Comparison of ENCODE assay signal across 8 mouse cellular contexts in the genomic region with DNA sequence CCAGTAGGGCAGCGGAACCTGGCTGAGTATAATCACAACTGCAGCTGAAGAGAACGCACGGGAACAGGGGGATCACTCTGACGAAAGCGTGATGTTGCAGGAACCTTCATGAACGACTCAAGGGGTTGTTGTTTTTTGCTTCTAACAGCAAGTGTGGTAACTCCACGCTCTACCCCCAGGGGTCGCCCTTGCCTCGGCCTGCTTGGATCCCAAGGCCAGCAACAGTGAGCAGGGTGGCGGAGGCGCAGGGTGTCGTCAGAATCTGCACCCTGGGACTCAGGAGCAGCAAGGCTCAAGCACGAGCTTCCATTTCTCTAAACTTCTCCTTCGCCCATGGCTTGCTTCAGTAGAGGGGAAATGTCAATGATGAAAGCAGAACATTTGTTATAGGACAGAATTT. TPM values are rescaled to one million over a fixed set of nuclear protein-coding genes. Genes with fewer than 3 reads are reported as not detected.
A peak's percentile ranks its signal among the peaks of the same experiment; 100 is the strongest.
DNase-seq lines count a peak whose midpoint lies in the region; ATAC-seq and TF ChIP-seq lines count a peak whose summit lies in the region.
"Had no signal": no experiment of that assay in that cellular context is flagged by ENCODE, and none has a peak within 500 bp of the region (broad histone marks: within the 10 kb centered on the region; RNA-seq: fewer than 3 reads in every experiment).

No protein-coding gene starts in this region.

- no peaks in the 10 kb centered on the region for H3K9me3 ChIP-seq in forebrain, embryonic 11.5 days (ENCODE audit: control insufficient read depth, low read length)
- no peaks in the 10 kb centered on the region for H3K9me3 ChIP-seq in midbrain, embryonic 10.5 days (replicated peaks)
- H3K9me3 ChIP-seq: limb, embryonic 15.5 days had no signal

- DNase-seq in MN1 (ENCODE audit: low spot score): peak; percentile 76
- DNase-seq in brain, embryonic 14.5 days (ENCODE audit: low read depth): peak; percentile 85
- peak; percentile 91 for DNase-seq in forebrain, embryonic 11.5 days (ENCODE audit: low spot score)
- DNase-seq in heart, postnatal 14 days: peak; percentile 91 to 94
- DNase-seq in layer of hippocampus, postnatal 36 days: peak; percentile 80 to 82
- DNase-seq in midbrain, embryonic 10.5 days (ENCODE audit: low spot score): peak; percentile 75
- peak; percentile 76 for DNase-seq in skeletal muscle tissue, adult 2 months (ENCODE audit: low read depth, low spot score)

- H3K4me1 ChIP-seq in forebrain, embryonic 11.5 days (replicated peaks; ENCODE audit: control insufficient read depth, insufficient read depth, low read length): peaks cover 6% of the 10 kb centered on the region; the same call in 1 of the 2 replicates
- peaks cover 41% of the 10 kb centered on the region for H3K4me1 ChIP-seq in midbrain, embryonic 10.5 days

- TF ChIP-seq POLR2A in brain, embryonic 14.5 days (IDR thresholded peaks at IDR 0.05; ENCODE audit: borderline replicate concordance, extremely low read depth, insufficient read depth, insufficient read length, poor library complexity, severe bottlenecking): no peak

- 47% methylated on average over 14 of the region's 14 CpGs for WGBS in forebrain, embryonic 11.5 days
- 57% methylated on average over 14 of the region's 14 CpGs for WGBS in midbrain, embryonic 10.5 days

- intact Hi-C loops in heart, postnatal 14 days (cut with DNase I): loop anchor here (1.0 to 10.0 kb wide), 5 partner anchors 54 to 270 kb away; partner anchors contain the start of genes Alkbh2 and Coro1c

- peak; percentile 90 for TF ChIP-seq CTCF in brain, embryonic 14.5 days (IDR thresholded peaks at IDR 0.05; ENCODE audit: borderline replicate concordance, extremely low read depth, insufficient read depth, insufficient read length)

- no peak overlapping the region for H3K4me2 ChIP-seq in forebrain, embryonic 11.5 days (ENCODE audit: low read depth, low read length, severe bottlenecking)
- H3K4me2 ChIP-seq: limb, embryonic 15.5 days had no signal

- H3K27ac ChIP-seq in forebrain, embryonic 11.5 days (ENCODE audit: low read depth, low read length): no peak overlapping the region
- no peak overlapping the region for H3K27ac ChIP-seq in midbrain, embryonic 10.5 days (replicated peaks)
- H3K27ac ChIP-seq: limb, embryonic 15.5 days had no signal

- H3K4me3 ChIP-seq in forebrain, embryonic 11.5 days (ENCODE audit: low read depth, low read length): no peak overlapping the region
- no peak overlapping the region for H3K4me3 ChIP-seq in midbrain, embryonic 10.5 days
- H3K4me3 ChIP-seq: limb, embryonic 15.5 days had no signal

- peaks cover 7% of the 10 kb centered on the region for H3K36me3 ChIP-seq in forebrain, embryonic 11.5 days (ENCODE audit: control insufficient read depth, insufficient read depth, low read length)
- H3K36me3 ChIP-seq in midbrain, embryonic 10.5 days: peaks cover 44% of the 10 kb centered on the region

- H3K9ac ChIP-seq in forebrain, embryonic 11.5 days (ENCODE audit: low read length): no peak overlapping the region
- H3K9ac ChIP-seq: limb, embryonic 15.5 days had no signal

- H3K27me3 ChIP-seq in forebrain, embryonic 11.5 days (ENCODE audit: control insufficient read depth, insufficient read depth, low read length): no peaks in the 10 kb centered on the region
- no peaks in the 10 kb centered on the region for H3K27me3 ChIP-seq in midbrain, embryonic 10.5 days (ENCODE audit: low read depth, poor library complexity, severe bottlenecking)
- H3K27me3 ChIP-seq: limb, embryonic 15.5 days had no signal

- no peak for ATAC-seq in forebrain, embryonic 11.5 days (replicated peaks; ENCODE audit: low FRiP score)

RNA-seq across cellular contexts. Expression of gene Selplg, which starts 22.1 kb away (rescaled TPM):
- 0.88 and 1.3 TPM in 2 replicates for polyA plus RNA-seq in brain, embryonic 14.5 days (2012; rRNA removed)
- polyA plus RNA-seq in forebrain, embryonic 11.5 days (2014; fragmentation: Nextera tagmentation; extraction: Ambion mirVana): 0.67 and 1.4 TPM in 2 replicates
- 1 to 10 TPM; 2.3 to 6.4 TPM for total RNA-seq in heart, postnatal 14 days (2021)
- 10 to 100 TPM; 30.2 to 30.3 TPM for total RNA-seq in layer of hippocampus, postnatal 36 days (2021)
- 0.77 and 1.5 TPM in 2 replicates for polyA plus RNA-seq in midbrain, embryonic 10.5 days (2016; fragmentation: Nextera tagmentation; extraction: Ambion mirVana)

RNA-seq across cellular contexts. Expression of gene Coro1c, which starts 54.1 kb away (rescaled TPM):
- 136 and 202 TPM in 2 replicates for polyA plus RNA-seq in brain, embryonic 14.5 days (2012; rRNA removed)
- polyA plus RNA-seq in forebrain, embryonic 11.5 days (2014; fragmentation: Nextera tagmentation; extraction: Ambion mirVana): 231 and 246 TPM in 2 replicates
- total RNA-seq in heart, postnatal 14 days (2021): 10 to 100 TPM; 41.1 to 51.1 TPM
- 10 to 100 TPM; 86.9 to 99.4 TPM for total RNA-seq in layer of hippocampus, postnatal 36 days (2021)
- 205 and 233 TPM in 2 replicates for polyA plus RNA-seq in midbrain, embryonic 10.5 days (2016; fragmentation: Nextera tagmentation; extraction: Ambion mirVana)

RNA-seq across cellular contexts. Expression of gene Tmem119, which starts 54.2 kb away (rescaled TPM):
- polyA plus RNA-seq in brain, embryonic 14.5 days (2012; rRNA removed): 3.6 and 8.1 TPM in 2 replicates
- polyA plus RNA-seq in forebrain, embryonic 11.5 days (2014; fragmentation: Nextera tagmentation; extraction: Ambion mirVana): 11.6 and 14.5 TPM in 2 replicates
- 10 to 100 TPM; 10.5 to 12.5 TPM for total RNA-seq in heart, postnatal 14 days (2021)
- total RNA-seq in layer of hippocampus, postnatal 36 days (2021): 10 to 100 TPM; 22.0 to 25.7 TPM
- 23.6 and 25.1 TPM in 2 replicates for polyA plus RNA-seq in midbrain, embryonic 10.5 days (2016; fragmentation: Nextera tagmentation; extraction: Ambion mirVana)
